Mouse (Mus musculus): Measurements from ENCODE around the gene Cox5a. TPM values are rescaled to one million over a fixed set of nuclear protein-coding genes. Genes with fewer than 3 reads are reported as not detected.
A peak's percentile ranks its signal among the peaks of the same experiment; 100 is the strongest.

Gene Cox5a
- polyA plus RNA-seq (2016; fragmentation: Nextera tagmentation; extraction: Ambion mirVana) = 564 and 604 TPM in 2 replicates

DNA sequence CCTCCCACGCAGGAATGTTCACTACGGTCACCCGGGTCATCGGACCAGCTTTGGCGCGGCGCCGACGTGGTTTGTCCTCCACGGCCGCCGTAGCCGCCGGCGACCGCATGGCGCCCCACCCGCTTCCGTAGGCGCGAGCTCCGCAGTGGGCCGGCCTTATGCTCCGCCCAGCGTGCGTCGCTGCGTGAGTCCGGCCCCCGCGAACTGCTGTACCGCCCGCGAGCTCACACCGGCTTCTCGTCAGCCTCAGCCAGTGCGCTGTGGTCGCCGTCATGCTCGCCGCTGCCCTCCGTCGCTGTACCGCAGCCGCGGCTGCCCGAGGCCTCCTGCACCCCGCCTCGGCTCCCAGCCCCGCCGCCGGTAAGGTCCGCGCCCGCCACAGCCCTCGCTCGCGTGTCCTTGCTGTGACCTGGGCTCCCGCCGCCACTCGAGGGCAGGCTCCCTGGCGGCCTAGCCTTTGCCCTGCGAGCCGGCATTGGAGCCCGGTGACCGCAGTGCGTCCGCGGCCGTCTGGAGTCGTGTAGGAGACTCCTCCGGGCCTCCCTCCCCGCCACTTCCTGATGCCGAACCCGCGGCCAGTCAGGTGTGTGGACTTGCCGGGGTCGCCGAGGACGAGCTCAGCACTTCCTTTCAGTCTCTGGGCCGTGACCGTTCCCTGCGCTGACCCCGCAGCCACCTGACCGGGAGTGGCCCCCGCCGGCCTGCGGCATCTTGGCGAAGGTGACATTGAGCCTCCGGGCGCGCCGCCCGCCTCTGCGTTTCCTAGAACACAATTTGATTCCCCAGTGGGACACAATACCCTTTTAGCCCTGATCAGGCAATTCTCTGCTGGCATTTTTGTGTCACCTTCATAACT is at the start of gene Cox5a:
TSS of gene Cox5a (plus strand) at position 219 of the 856 bp plus-strand sequence.
- peaks cover 19% of the 10 kb centered on the region for H3K4me1 ChIP-seq (replicated peaks)
- under 1% methylated on average over 87 of the region's 95 CpGs for WGBS
- ATAC-seq (ENCODE audit: insufficient number of reproducible peaks, insufficient read depth, low FRiP score, low TSS enrichment, low read depth) = peak; percentile 96

DNA sequence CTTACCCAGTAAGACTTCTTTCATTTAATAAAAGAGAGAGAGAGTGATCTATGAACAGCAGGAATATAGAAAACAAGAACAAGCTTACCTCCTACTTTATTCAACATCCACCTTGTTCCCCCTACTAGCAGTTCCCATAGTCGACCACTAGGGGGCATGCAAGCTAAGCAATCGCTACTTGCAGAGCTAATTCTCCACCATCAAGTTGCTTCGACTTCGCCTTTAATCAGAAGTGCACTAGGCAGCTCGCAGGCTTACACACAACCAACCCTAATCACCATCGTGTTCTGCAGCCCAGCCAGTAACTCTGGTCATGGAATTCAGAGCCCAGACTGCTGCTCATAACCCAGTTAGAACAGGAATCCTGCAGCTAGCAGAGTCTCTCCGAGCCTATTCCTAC is 35.3 kb upstream of the Cox5a start:
- H3K36me3 ChIP-seq = no peaks in the 10 kb centered on the region
- H3K27ac ChIP-seq = no peak overlapping the region
- 0 out of 2 replicates have a peak, but pooled peaks cover 3% of the 10 kb centered on the region for H3K4me1 ChIP-seq (replicated peaks)
- ATAC-seq (ENCODE audit: insufficient number of reproducible peaks, insufficient read depth, low FRiP score, low TSS enrichment, low read depth) = no peak
- 0 out of 2 replicates have a peak, but pooled peaks cover 4% of the 10 kb centered on the region for H3K27me3 ChIP-seq
- H3K9me3 ChIP-seq = no peaks in the 10 kb centered on the region
- H3K4me2 ChIP-seq = no peak overlapping the region
- no peak overlapping the region for H3K4me3 ChIP-seq (replicated peaks)
- 15% methylated on average over 7 of the region's 7 CpGs for WGBS
- H3K9ac ChIP-seq (replicated peaks) = no peak overlapping the region

More for the DNA sequence above, at the start of gene Cox5a:
- no peaks in the 10 kb centered on the region for H3K27me3 ChIP-seq
- no peaks in the 10 kb centered on the region for H3K9me3 ChIP-seq
- no peaks in the 10 kb centered on the region for H3K36me3 ChIP-seq
- H3K9ac ChIP-seq (replicated peaks) = peak within 1 kb of the TSS; percentile 94
- peak within 1 kb of the TSS; percentile 90 for H3K27ac ChIP-seq
- H3K4me2 ChIP-seq = peak within 1 kb of the TSS; percentile 81
- peak within 1 kb of the TSS; percentile 98 for H3K4me3 ChIP-seq (replicated peaks)

DNA sequence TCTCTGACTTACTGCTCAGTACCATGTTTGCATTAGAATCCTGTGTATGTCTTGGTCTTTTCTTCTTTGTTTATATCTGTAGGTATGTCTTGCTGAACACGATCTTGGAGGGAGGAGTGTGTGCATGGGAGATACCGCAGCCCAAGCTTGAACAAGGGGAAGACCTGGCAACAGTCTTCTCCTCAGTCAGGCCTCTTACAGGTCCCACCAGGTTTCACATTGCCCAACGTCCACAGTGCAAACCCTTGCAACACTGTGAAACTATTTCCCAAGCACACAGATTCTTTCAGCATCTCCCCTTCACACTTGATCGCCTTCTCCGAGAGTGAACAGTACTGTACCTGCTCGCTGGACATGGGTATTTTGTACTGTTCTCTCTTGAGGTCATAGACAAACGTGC is 33.3 kb upstream of the Cox5a start:
- no peak for ATAC-seq (ENCODE audit: insufficient number of reproducible peaks, insufficient read depth, low FRiP score, low TSS enrichment, low read depth)
- Histone ChIP-seq H3K27me3 (0 out of 2 replicates have a peak, but pooled peaks cover 4% of the 10 kb centered on the region), H3K9me3 (no peaks in the 10 kb centered on the region), H3K4me3 (replicated peaks) (no peak overlapping the region), H3K4me2 (no peak overlapping the region), H3K4me1 (replicated peaks) (0 out of 2 replicates have a peak, but pooled peaks cover 3% of the 10 kb centered on the region), H3K27ac (no peak overlapping the region), H3K9ac (replicated peaks) (no peak overlapping the region), H3K36me3 (no peaks in the 10 kb centered on the region)
- WGBS = 79% methylated on average over 7 of the region's 7 CpGs

DNA sequence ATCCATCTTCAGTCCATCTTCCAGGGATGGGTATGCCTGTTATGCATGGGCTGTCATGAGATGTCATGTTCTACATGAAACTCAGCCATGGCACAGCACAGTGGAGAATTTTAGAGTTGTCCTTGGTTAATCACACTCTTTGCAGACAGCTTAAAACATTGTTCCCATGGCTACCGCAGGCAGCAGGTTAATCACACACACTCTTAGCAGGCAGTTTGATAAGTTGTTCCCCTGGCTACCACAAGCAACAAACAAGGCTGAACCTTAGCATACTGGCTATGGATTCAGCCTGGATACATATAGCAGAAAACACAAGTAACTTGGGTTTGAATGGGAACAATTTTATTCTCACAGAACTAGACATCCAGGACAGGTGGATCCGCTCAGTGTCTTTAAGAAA is 27.5 kb upstream of the Cox5a start:
- Histone ChIP-seq H3K36me3 (no peaks in the 10 kb centered on the region), H3K4me3 (replicated peaks) (no peak overlapping the region), H3K4me1 (replicated peaks) (no peaks in the 10 kb centered on the region), H3K9me3 (no peaks in the 10 kb centered on the region), H3K27ac (no peak overlapping the region), H3K4me2 (no peak overlapping the region), H3K9ac (replicated peaks) (no peak overlapping the region), H3K27me3 (peaks cover 14% of the 10 kb centered on the region)
- WGBS = 92% methylated on average over 2 of the region's 2 CpGs
- ATAC-seq (ENCODE audit: insufficient number of reproducible peaks, insufficient read depth, low FRiP score, low TSS enrichment, low read depth) = no peak

DNA sequence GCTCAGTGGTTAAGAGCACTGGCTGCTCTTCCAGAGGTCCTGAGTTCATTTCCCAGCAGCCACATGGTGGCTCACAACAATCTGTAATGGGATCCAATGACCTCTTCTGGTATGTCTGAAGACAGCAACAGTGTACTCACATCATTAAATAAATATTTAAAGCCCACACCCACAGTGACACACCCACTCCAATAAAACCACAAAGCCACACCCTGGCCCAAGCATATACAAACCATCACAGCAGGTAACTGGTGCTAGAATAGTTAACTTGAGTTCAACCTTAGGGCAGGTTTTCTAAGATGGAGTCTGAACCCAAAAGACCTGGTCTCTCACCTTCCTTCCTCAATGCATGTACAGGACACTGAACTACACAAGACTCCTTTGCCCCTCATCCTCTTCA is 26.1 kb upstream of the Cox5a start:
- Histone ChIP-seq H3K4me1 (replicated peaks) (no peaks in the 10 kb centered on the region), H3K9me3 (no peaks in the 10 kb centered on the region), H3K4me3 (replicated peaks) (no peak overlapping the region), H3K27me3 (peaks cover 28% of the 10 kb centered on the region), H3K27ac (no peak overlapping the region), H3K9ac (replicated peaks) (no peak overlapping the region), H3K36me3 (no peaks in the 10 kb centered on the region), H3K4me2 (no peak overlapping the region)
- ATAC-seq (ENCODE audit: insufficient number of reproducible peaks, insufficient read depth, low FRiP score, low TSS enrichment, low read depth) = no peak

DNA sequence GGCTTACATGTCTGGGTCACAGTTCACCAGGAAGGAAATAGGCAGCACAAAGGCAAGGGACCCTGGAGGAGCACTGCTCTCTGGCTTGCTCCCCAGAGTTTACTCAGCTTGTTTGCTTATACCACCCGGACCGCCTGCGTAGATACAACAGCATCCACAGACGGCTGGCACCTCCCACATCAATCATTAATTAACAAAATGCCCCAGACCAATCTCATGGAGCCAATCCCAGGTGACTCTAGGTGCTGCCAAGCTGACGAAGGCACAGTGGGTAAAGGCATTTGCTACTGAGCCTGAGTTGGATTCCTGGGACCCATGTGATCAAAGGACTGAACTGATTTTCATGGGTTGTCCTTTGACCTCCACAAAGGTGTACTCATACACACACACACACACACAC is 23.8 kb upstream of the Cox5a start:
- no peak overlapping the region for H3K9ac ChIP-seq (replicated peaks)
- 80% methylated on average over 5 of the region's 5 CpGs for WGBS
- H3K4me3 ChIP-seq (replicated peaks) = no peak overlapping the region
- ATAC-seq (ENCODE audit: insufficient number of reproducible peaks, insufficient read depth, low FRiP score, low TSS enrichment, low read depth) = no peak
- H3K27ac ChIP-seq = no peak overlapping the region
- no peaks in the 10 kb centered on the region for H3K9me3 ChIP-seq
- peaks cover 7% of the 10 kb centered on the region for H3K4me1 ChIP-seq (replicated peaks)
- H3K27me3 ChIP-seq = peaks cover 51% of the 10 kb centered on the region
- H3K4me2 ChIP-seq = no peak overlapping the region
- H3K36me3 ChIP-seq = no peaks in the 10 kb centered on the region

DNA sequence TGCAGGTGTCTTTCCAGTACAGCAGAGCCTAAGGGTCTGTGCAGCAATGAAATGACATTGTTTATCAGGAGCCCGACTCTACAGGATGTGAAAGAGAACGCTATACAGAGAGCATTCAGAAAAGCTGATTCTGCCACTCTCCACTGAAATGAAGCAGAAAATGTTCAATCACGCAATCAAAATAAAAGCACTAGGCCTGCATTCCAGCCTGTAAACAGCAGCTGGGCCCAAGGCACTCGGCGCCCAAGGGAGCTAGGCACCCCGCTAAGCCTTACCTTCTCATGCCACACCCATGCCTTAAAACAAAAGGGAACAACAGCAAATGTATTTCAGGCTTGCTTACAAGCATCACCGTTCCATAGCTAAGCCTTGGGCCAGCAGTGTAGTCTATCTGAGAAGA is 22.5 kb upstream of the Cox5a start:
- H3K27ac ChIP-seq = no peak overlapping the region
- no peak for ATAC-seq (ENCODE audit: insufficient number of reproducible peaks, insufficient read depth, low FRiP score, low TSS enrichment, low read depth)
- H3K4me3 ChIP-seq (replicated peaks) = no peak overlapping the region
- no peak overlapping the region for H3K9ac ChIP-seq (replicated peaks)
- H3K4me1 ChIP-seq (replicated peaks) = peaks cover 20% of the 10 kb centered on the region
- no peaks in the 10 kb centered on the region for H3K9me3 ChIP-seq
- no peaks in the 10 kb centered on the region for H3K36me3 ChIP-seq
- WGBS = 71% methylated on average over 7 of the region's 7 CpGs
- H3K4me2 ChIP-seq = no peak overlapping the region
- H3K27me3 ChIP-seq = peaks cover 64% of the 10 kb centered on the region

DNA sequence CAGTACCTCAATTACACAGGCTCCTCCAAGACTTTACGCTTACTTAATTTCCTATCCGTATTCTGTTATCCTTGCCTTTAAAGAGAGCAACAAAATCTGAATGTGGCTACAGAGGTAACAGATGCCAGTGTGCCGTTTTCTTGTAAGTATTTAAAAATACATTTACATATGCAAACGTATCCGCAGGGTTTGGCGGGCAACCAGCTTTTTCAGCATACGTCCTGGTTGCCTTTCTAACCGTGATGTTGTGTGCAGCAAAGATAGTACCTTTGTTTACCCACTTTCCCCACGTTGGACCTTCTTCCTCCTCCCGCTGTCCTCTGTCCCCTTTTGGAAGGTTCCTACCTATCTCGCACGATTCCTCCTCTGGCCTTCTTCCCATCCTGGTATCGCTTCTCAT is 19.6 kb upstream of the Cox5a start:
- Histone ChIP-seq H3K4me3 (replicated peaks) (no peak overlapping the region), H3K4me2 (peak overlapping the region; percentile 32), H3K27me3 (peaks cover 93% of the 10 kb centered on the region), H3K36me3 (no peaks in the 10 kb centered on the region), H3K9me3 (no peaks in the 10 kb centered on the region), H3K4me1 (replicated peaks) (peaks cover 30% of the 10 kb centered on the region), H3K9ac (replicated peaks) (no peak overlapping the region), H3K27ac (no peak overlapping the region)
- ATAC-seq (ENCODE audit: insufficient number of reproducible peaks, insufficient read depth, low FRiP score, low TSS enrichment, low read depth) = no peak
- 10% methylated on average over 13 of the region's 13 CpGs for WGBS

DNA sequence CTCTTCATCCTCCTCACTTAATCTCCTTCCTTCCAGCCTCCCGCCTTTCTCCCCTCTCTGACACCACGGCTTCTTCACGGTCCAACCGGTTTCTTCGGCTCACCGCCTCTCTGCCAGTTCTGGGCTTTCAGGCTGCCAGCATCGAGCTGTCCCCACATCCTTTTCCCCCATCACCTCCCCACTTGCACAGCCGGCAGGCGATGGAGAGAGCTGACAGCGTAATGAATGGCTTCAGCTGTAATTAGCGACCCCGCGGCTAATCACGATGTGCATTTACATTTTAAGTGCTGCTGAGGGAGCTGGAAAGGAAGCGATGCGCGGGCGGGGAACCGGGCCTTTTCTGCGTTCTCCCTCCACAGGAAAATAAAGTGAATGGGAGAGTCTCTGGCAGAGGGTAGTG is 19.2 kb upstream of the Cox5a start:
- Histone ChIP-seq H3K27me3 (peaks cover 94% of the 10 kb centered on the region), H3K4me3 (replicated peaks) (no peak overlapping the region), H3K9me3 (no peaks in the 10 kb centered on the region), H3K36me3 (no peaks in the 10 kb centered on the region), H3K4me1 (replicated peaks) (peaks cover 30% of the 10 kb centered on the region), H3K27ac (no peak overlapping the region), H3K4me2 (peak overlapping the region; percentile 32), H3K9ac (replicated peaks) (no peak overlapping the region)
- ATAC-seq (ENCODE audit: insufficient number of reproducible peaks, insufficient read depth, low FRiP score, low TSS enrichment, low read depth) = no peak
- WGBS = 1% methylated on average over 20 of the region's 20 CpGs

DNA sequence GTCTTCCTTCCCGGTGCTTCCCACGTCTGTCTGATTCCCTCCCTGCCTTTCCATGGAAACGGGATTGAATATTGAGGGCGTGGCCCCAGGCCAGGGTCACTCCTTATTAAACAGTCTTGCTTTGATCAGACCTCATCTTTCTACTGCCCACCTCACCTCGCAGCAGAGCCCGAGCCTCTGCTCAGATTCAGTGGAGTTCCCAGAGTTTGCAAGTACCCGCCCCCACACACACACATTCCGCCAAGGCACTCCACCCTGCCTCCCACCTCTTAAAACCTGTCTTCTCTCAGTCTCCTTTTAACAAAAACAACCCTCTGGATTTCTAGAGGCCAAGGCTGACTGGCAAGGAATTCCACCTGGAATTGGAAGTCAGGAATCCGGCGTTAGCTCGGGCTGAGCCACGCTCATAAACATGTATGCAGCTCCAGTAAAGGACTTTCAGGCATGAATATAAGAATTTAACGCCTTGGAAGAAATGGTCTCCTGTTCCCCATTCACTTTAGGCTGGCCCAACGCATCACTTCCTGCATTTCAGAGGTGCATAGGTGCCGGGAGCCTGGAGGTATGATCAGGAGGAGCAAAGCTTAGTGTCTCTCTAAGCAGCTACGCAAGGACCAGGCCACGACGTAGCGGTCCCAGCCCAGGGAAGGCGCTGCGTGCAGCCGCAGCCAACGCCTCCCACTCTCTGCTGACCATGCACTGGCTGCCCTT is 18.0 kb upstream of the Cox5a start:
- Histone ChIP-seq H3K4me2 (peak overlapping the region; percentile 84), H3K27ac (no peak overlapping the region), H3K9me3 (no peaks in the 10 kb centered on the region), H3K27me3 (peaks cover 92% of the 10 kb centered on the region), H3K9ac (replicated peaks) (no peak overlapping the region), H3K4me1 (replicated peaks) (peaks cover 30% of the 10 kb centered on the region), H3K4me3 (replicated peaks) (peak overlapping the region; percentile 47), H3K36me3 (no peaks in the 10 kb centered on the region)
- 2% methylated on average over 23 of the region's 23 CpGs for WGBS
- no peak; the same call in 1 of the 2 replicates for ATAC-seq (ENCODE audit: insufficient number of reproducible peaks, insufficient read depth, low FRiP score, low TSS enrichment, low read depth)

DNA sequence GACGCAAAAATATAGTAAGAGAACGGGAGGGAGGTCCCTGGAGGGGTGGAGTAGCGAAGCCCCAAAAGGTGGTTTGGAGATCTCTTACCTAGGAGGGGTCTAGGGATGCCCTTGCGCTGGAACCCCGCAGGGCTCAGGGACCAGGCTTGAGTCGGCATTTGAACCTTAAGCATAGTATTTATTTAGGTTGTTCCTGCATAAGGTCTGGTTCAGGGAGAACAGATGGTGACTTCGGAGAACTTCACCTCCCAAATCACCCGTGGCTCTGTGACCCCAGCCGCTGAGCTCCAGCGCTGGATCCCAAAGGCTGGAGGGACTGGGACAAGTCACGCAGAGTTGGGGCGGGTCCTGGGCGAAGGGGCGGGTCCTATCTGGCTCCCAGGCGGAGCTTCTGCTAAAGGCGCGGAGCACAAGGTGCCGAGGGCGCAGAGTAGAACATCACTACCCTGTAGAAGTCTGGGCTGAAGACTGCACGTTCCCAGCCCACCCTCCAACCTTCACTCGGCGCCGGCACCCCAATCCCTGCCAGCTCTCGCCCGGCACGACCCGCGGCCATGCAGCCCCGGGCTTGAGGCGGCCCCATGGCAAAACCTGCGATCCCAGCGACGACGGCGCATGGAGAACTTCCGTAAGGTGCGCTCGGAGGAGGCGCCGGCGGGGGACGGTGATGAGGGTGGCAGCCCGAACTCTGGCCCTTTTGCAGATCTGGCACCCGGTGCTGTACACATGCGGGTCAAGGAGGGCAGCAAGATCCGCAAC is 17.3 kb upstream of the Cox5a start, which contains the start of gene Rpp25:
TSS of gene Rpp25 (plus strand) at position 405 of the 759 bp plus-strand sequence.
- peaks cover 84% of the 10 kb centered on the region for H3K27me3 ChIP-seq
- H3K9me3 ChIP-seq = no peaks in the 10 kb centered on the region
- peak; percentile 40; the same call in 1 of the 2 replicates for ATAC-seq (ENCODE audit: insufficient number of reproducible peaks, insufficient read depth, low FRiP score, low TSS enrichment, low read depth)
- peak within 1 kb of the TSS; percentile 47 for H3K4me3 ChIP-seq (replicated peaks)
- 1% methylated on average over 46 of the region's 46 CpGs for WGBS
- peak within 1 kb of the TSS; percentile 84 for H3K4me2 ChIP-seq
- no peak within 1 kb of the TSS for H3K27ac ChIP-seq
- H3K36me3 ChIP-seq = no peaks in the 10 kb centered on the region
- peaks cover 30% of the 10 kb centered on the region for H3K4me1 ChIP-seq (replicated peaks)
- H3K9ac ChIP-seq (replicated peaks) = peak within 1 kb of the TSS; percentile 31

Data from limb, embryonic 12.5 days (tissue).